Mouse (Mus musculus): ENCODE data around the gene Zmynd12. TPM values are rescaled to one million over a fixed set of nuclear protein-coding genes. Genes with fewer than 3 reads are reported as not detected.
A peak's percentile ranks its signal among the peaks of the same experiment; 100 is the strongest.

Gene Zmynd12
- total RNA-seq, 2 experiments from 2014 or later = not detected

GRCm38 (mm10) chr4:119447261-119447660 is 24.6 kb downstream of the Zmynd12 start:
- no peak for ATAC-seq (ENCODE audit: poor library complexity, severe bottlenecking)

GRCm38 (mm10) chr4:119447786-119448185 is 25.2 kb downstream of the Zmynd12 start:
- ATAC-seq (ENCODE audit: poor library complexity, severe bottlenecking) = no peak

- no peak for ATAC-seq (ENCODE audit: poor library complexity, severe bottlenecking)
Measured at GRCm38 (mm10) chr4:119450436-119450835, 27.8 kb downstream of the Zmynd12 start.

- no peak for ATAC-seq (ENCODE audit: poor library complexity, severe bottlenecking)
Measured at GRCm38 (mm10) chr4:119453128-119453527, 30.5 kb downstream of the Zmynd12 start.

- ATAC-seq (ENCODE audit: poor library complexity, severe bottlenecking) = no peak
Measured at GRCm38 (mm10) chr4:119453533-119453932, 30.9 kb downstream of the Zmynd12 start.

- ATAC-seq (ENCODE audit: poor library complexity, severe bottlenecking) = no peak
Measured at GRCm38 (mm10) chr4:119460296-119460695, 37.7 kb downstream of the Zmynd12 start.

GRCm38 (mm10) chr4:119460728-119461141 is 38.1 kb downstream of the Zmynd12 start:
- no peak for ATAC-seq (ENCODE audit: poor library complexity, severe bottlenecking)

GRCm38 (mm10) chr4:119462457-119462856 is 39.8 kb downstream of the Zmynd12 start:
- ATAC-seq (ENCODE audit: poor library complexity, severe bottlenecking) = peak; percentile 51

- ATAC-seq (ENCODE audit: poor library complexity, severe bottlenecking) = 0 out of 2 replicates have a peak, but pooled peaks have one; percentile 23
Measured at GRCm38 (mm10) chr4:119462858-119463755, 40.5 kb downstream of the Zmynd12 start.

GRCm38 (mm10) chr4:119463756-119464419 is 41.3 kb downstream of the Zmynd12 start:
- peak; percentile 79 for ATAC-seq (ENCODE audit: poor library complexity, severe bottlenecking)

GRCm38 (mm10) chr4:119465841-119466240 is 43.2 kb downstream of the Zmynd12 start:
- ATAC-seq (ENCODE audit: poor library complexity, severe bottlenecking) = no peak

GRCm38 (mm10) chr4:119467720-119468380 is 45.2 kb downstream of the Zmynd12 start:
- no peak for ATAC-seq (ENCODE audit: poor library complexity, severe bottlenecking)

GRCm38 (mm10) chr4:119472545-119472944 is 49.9 kb downstream of the Zmynd12 start:
- ATAC-seq (ENCODE audit: poor library complexity, severe bottlenecking) = no peak

GRCm38 (mm10) chr4:119473150-119473549 is 50.5 kb downstream of the Zmynd12 start:
- ATAC-seq (ENCODE audit: poor library complexity, severe bottlenecking) = no peak

GRCm38 (mm10) chr4:119483051-119483450 is 60.4 kb downstream of the Zmynd12 start:
- ATAC-seq (ENCODE audit: poor library complexity, severe bottlenecking) = no peak

- ATAC-seq (ENCODE audit: poor library complexity, severe bottlenecking) = no peak
Measured at GRCm38 (mm10) chr4:119484882-119485281, 62.3 kb downstream of the Zmynd12 start.

- no peak for ATAC-seq (ENCODE audit: poor library complexity, severe bottlenecking)
Measured at GRCm38 (mm10) chr4:119489666-119490065, 67.1 kb downstream of the Zmynd12 start.

- no peak for ATAC-seq (ENCODE audit: poor library complexity, severe bottlenecking)
Measured at GRCm38 (mm10) chr4:119490806-119491205, 68.2 kb downstream of the Zmynd12 start.

- ATAC-seq (ENCODE audit: poor library complexity, severe bottlenecking) = peak; percentile 56
Measured at GRCm38 (mm10) chr4:119492291-119492932, 69.8 kb downstream of the Zmynd12 start, which contains the start of gene Rimkla. TSS of gene Rimkla (minus strand) at chr4:119492628.

- no peak for ATAC-seq (ENCODE audit: poor library complexity, severe bottlenecking)
Measured at GRCm38 (mm10) chr4:119492933-119493327, 70.3 kb downstream of the Zmynd12 start.

Data from megakaryocyte, adult 5-6 weeks (primary cell).